8 mouse cellular contexts compared by ENCODE assay signal in genomic region chr1:53053087-53054022, GRCm38 (mm10). TPM values are rescaled to one million over a fixed set of nuclear protein-coding genes. Genes with fewer than 3 reads are reported as not detected.
DNase-seq lines count a peak whose midpoint lies in the region; ATAC-seq lines count a peak whose summit lies in the region.

No protein-coding gene starts in this region.

- DNase-seq in gastrocnemius, adult 18-20 months (ENCODE audit: low spot score) = peak; percentile 56
- no peak for DNase-seq in gastrocnemius, postnatal 25 days
- peak; percentile 57 to 64 for DNase-seq in adrenal gland, adult 18-20 months (ENCODE audit: low spot score in 2 of 2)
- DNase-seq in embryo, embryonic 11 days = peak; percentile 71
- peak; percentile 78 for DNase-seq in hindbrain, embryonic 11.5 days (ENCODE audit: low spot score)
- DNase-seq in left cerebral cortex, adult 11 months (ENCODE audit: low spot score) = peak; percentile 47
- peak; percentile 95 for DNase-seq in midbrain, embryonic 11.5 days (ENCODE audit: low spot score, missing footprints)
- peak; percentile 9 to 63 for DNase-seq in spleen, adult 18-20 months

- no peaks in the 10 kb centered on the region for H3K36me3 ChIP-seq in hindbrain, embryonic 11.5 days (ENCODE audit: control insufficient read depth, insufficient read depth, low read length)
- H3K36me3 ChIP-seq in midbrain, embryonic 11.5 days (ENCODE audit: control insufficient read depth, insufficient read depth, low read length) = no peaks in the 10 kb centered on the region

- 51% methylated on average over 9 of the region's 9 CpGs for whole genome bisulfite sequencing in hindbrain, embryonic 11.5 days
- 54% methylated on average over 9 of the region's 9 CpGs for WGBS in midbrain, embryonic 11.5 days

- no peak overlapping the region for H3K9ac ChIP-seq in hindbrain, embryonic 11.5 days (ENCODE audit: low read depth, low read length)
- no peak overlapping the region for H3K9ac ChIP-seq in midbrain, embryonic 11.5 days (ENCODE audit: low read length)

- no peak overlapping the region for H3K4me3 ChIP-seq in hindbrain, embryonic 11.5 days (ENCODE audit: low read depth, low read length)
- H3K4me3 ChIP-seq in midbrain, embryonic 11.5 days (ENCODE audit: low read depth, low read length) = no peak overlapping the region

- H3K4me2 ChIP-seq in hindbrain, embryonic 11.5 days (replicated peaks; ENCODE audit: low read depth, low read length) = no peak overlapping the region
- H3K4me2 ChIP-seq in midbrain, embryonic 11.5 days = no peak overlapping the region

- no peaks in the 10 kb centered on the region for H3K27me3 ChIP-seq in hindbrain, embryonic 11.5 days (ENCODE audit: control insufficient read depth, insufficient read depth, low read length)
- no peaks in the 10 kb centered on the region for H3K27me3 ChIP-seq in midbrain, embryonic 11.5 days (ENCODE audit: control insufficient read depth, insufficient read depth, low read length)

- H3K27ac ChIP-seq in hindbrain, embryonic 11.5 days (ENCODE audit: low read depth, low read length) = no peak overlapping the region
- H3K27ac ChIP-seq in midbrain, embryonic 11.5 days (ENCODE audit: low read depth, low read length) = no peak overlapping the region

- peak; percentile 69 for ATAC-seq in hindbrain, embryonic 11.5 days (ENCODE audit: low FRiP score)
- ATAC-seq in midbrain, embryonic 11.5 days (ENCODE audit: low FRiP score) = peak; percentile 71; the same call in 1 of the 2 replicates

- no peaks in the 10 kb centered on the region for H3K9me3 ChIP-seq in hindbrain, embryonic 11.5 days (ENCODE audit: control insufficient read depth, low read length)
- no peaks in the 10 kb centered on the region for H3K9me3 ChIP-seq in midbrain, embryonic 11.5 days (ENCODE audit: control insufficient read depth, low read length)

- H3K4me1 ChIP-seq in hindbrain, embryonic 11.5 days (replicated peaks; ENCODE audit: control insufficient read depth, insufficient read depth, low read length) = no peaks in the 10 kb centered on the region
- no peaks in the 10 kb centered on the region for H3K4me1 ChIP-seq in midbrain, embryonic 11.5 days (ENCODE audit: control insufficient read depth, insufficient read depth, low read length)

RNA-seq across cellular contexts. Expression of gene Mstn, which starts 8.1 kb away (rescaled TPM):
- 10 to 100 TPM; 41.3 to 43.2 TPM for total RNA-seq in gastrocnemius, adult 18-20 months (2021)
- 10 to 100 TPM; 29.6 to 38.9 TPM for total RNA-seq in gastrocnemius, postnatal 25 days (2021)
- not detected for total RNA-seq in adrenal gland, adult 18-20 months (2021)
- 1.5 and 1.9 TPM in 2 replicates for polyA plus RNA-seq in hindbrain, embryonic 11.5 days (2014; fragmentation: Nextera tagmentation; extraction: Ambion mirVana)
- 0.15 TPM in 1 of 2 replicates, not detected in the other for polyA plus RNA-seq in midbrain, embryonic 11.5 days (2014; fragmentation: Nextera tagmentation; extraction: Ambion mirVana)

RNA-seq across cellular contexts. Expression of gene 1700019D03Rik, which starts 33.4 kb away (rescaled TPM):
- total RNA-seq in gastrocnemius, adult 18-20 months (2021) = 1 to 10 TPM in 1 of 2 experiments, under 1 TPM in 1; 0.55 to 1.4 TPM
- total RNA-seq in gastrocnemius, postnatal 25 days (2021) = 1 to 10 TPM; 1.0 to 2.1 TPM
- total RNA-seq in adrenal gland, adult 18-20 months (2021) = 1 to 10 TPM; 1.2 to 1.4 TPM
- 4.4 and 8.0 TPM in 2 replicates for polyA plus RNA-seq in hindbrain, embryonic 11.5 days (2014; fragmentation: Nextera tagmentation; extraction: Ambion mirVana)
- 2.5 and 3.3 TPM in 2 replicates for polyA plus RNA-seq in midbrain, embryonic 11.5 days (2014; fragmentation: Nextera tagmentation; extraction: Ambion mirVana)

Comparison
In these comparisons a context has a peak if more than half of its experiments do, and no peak if none do; other contexts are left out.
1. RNA of gene Mstn, which starts 8.1 kb away (total RNA-seq): 41.3 to 43.2 TPM in gastrocnemius, adult 18-20 months and 29.6 to 38.9 TPM in gastrocnemius, postnatal 25 days; not detected in adrenal gland, adult 18-20 months; every median in the first group is over 10 times any median in the second.